In the genomic region with DNA sequence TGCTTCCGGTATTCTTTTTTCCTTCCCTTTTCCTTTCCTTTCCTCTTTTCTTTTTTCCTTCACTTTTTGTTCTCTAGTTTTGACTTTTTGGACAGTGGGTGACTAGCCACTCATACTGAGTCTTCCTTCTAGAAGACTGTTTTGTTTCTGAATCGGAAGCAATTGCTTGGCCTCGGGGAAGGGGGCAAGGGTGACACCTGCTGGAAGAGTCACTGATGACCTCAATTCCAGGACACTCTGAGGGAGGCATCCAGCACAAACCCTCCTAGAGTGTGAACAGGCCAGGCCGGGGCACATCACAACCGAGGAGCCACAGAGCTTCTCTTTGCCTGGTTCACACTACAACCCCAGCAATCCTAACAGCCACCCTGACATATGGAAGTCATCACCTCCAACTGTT, we compare ENCODE assay signal across 9 mouse cellular contexts. TPM values are rescaled to one million over a fixed set of nuclear protein-coding genes. Genes with fewer than 3 reads are reported as not detected.
A peak's percentile ranks its signal among the peaks of the same experiment; 100 is the strongest.
DNase-seq lines count a peak whose midpoint lies in the region; ATAC-seq and TF ChIP-seq lines count a peak whose summit lies in the region.
"Had no signal": no experiment of that assay in that cellular context is flagged by ENCODE, and none has a peak within 500 bp of the region (broad histone marks: within the 10 kb centered on the region; RNA-seq: fewer than 3 reads in every experiment).

No protein-coding gene starts in this region.

- peak; percentile 36; the same call in 1 of the 2 replicates for TF ChIP-seq CTCF in forebrain, postnatal 0 days (IDR thresholded peaks at IDR 0.05; ENCODE audit: low read depth)
- TF ChIP-seq CTCF in lung, embryonic 14.5 days (IDR thresholded peaks at IDR 0.05; ENCODE audit: low read depth), result peak; percentile 65

- 41% methylated on average over 5 of the region's 5 CpGs for WGBS in forebrain, postnatal 0 days
- WGBS in forebrain, embryonic 11.5 days, result 38% methylated on average over 5 of the region's 5 CpGs
- WGBS in neural tube, embryonic 11.5 days, result 45% methylated on average over 5 of the region's 5 CpGs
- 44% methylated on average over 5 of the region's 5 CpGs for WGBS in neural tube, embryonic 15.5 days
- 44% methylated on average over 5 of the region's 5 CpGs for WGBS in lung, embryonic 14.5 days
- WGBS in forebrain, embryonic 16.5 days, result 44% methylated on average over 5 of the region's 5 CpGs

- no peak overlapping the region for H3K9ac ChIP-seq in forebrain, postnatal 0 days
- H3K9ac ChIP-seq in forebrain, embryonic 11.5 days (ENCODE audit: low read length), result no peak overlapping the region
- H3K9ac ChIP-seq in neural tube, embryonic 11.5 days (ENCODE audit: low read length), result no peak overlapping the region
- H3K9ac ChIP-seq in neural tube, embryonic 15.5 days (replicated peaks), result no peak overlapping the region
- no peak overlapping the region for H3K9ac ChIP-seq in lung, embryonic 14.5 days
- H3K9ac ChIP-seq in forebrain, embryonic 16.5 days (replicated peaks; ENCODE audit: low read depth, low read length), result no peak overlapping the region
- H3K9ac ChIP-seq: heart, embryonic 15.5 days had no signal

- H3K36me3 ChIP-seq in forebrain, postnatal 0 days (ENCODE audit: insufficient read depth), result peaks cover 9% of the 10 kb centered on the region; the same call in 1 of the 2 replicates
- H3K36me3 ChIP-seq in forebrain, embryonic 11.5 days (ENCODE audit: control insufficient read depth, insufficient read depth, low read length), result no peaks in the 10 kb centered on the region
- no peaks in the 10 kb centered on the region for H3K36me3 ChIP-seq in neural tube, embryonic 11.5 days (ENCODE audit: control insufficient read depth, insufficient read depth, low read length)
- H3K36me3 ChIP-seq in neural tube, embryonic 15.5 days, result peaks cover 39% of the 10 kb centered on the region
- H3K36me3 ChIP-seq in lung, embryonic 14.5 days (ENCODE audit: insufficient read depth), result peaks cover 36% of the 10 kb centered on the region
- no peaks in the 10 kb centered on the region for H3K36me3 ChIP-seq in forebrain, embryonic 16.5 days (ENCODE audit: control insufficient read depth, insufficient read depth)

- H3K4me2 ChIP-seq in forebrain, postnatal 0 days (ENCODE audit: low read depth), result no peak overlapping the region
- H3K4me2 ChIP-seq in forebrain, embryonic 11.5 days (ENCODE audit: low read depth, low read length, severe bottlenecking), result no peak overlapping the region
- H3K4me2 ChIP-seq in neural tube, embryonic 11.5 days (ENCODE audit: low read depth), result no peak overlapping the region
- H3K4me2 ChIP-seq in neural tube, embryonic 15.5 days, result no peak overlapping the region
- no peak overlapping the region for H3K4me2 ChIP-seq in lung, embryonic 14.5 days
- H3K4me2 ChIP-seq in forebrain, embryonic 16.5 days (ENCODE audit: low read length), result no peak overlapping the region
- H3K4me2 ChIP-seq: heart, embryonic 15.5 days had no signal

- no peak overlapping the region for H3K27ac ChIP-seq in forebrain, postnatal 0 days (ENCODE audit: low read depth, low read length)
- no peak overlapping the region for H3K27ac ChIP-seq in forebrain, embryonic 11.5 days (ENCODE audit: low read depth, low read length)
- H3K27ac ChIP-seq in neural tube, embryonic 11.5 days (ENCODE audit: low read depth, low read length), result no peak overlapping the region
- H3K27ac ChIP-seq in neural tube, embryonic 15.5 days (replicated peaks), result no peak overlapping the region
- no peak overlapping the region for H3K27ac ChIP-seq in lung, embryonic 14.5 days (ENCODE audit: low read depth)
- H3K27ac ChIP-seq in forebrain, embryonic 16.5 days (ENCODE audit: low read length), result no peak overlapping the region
- H3K27ac ChIP-seq: heart, embryonic 15.5 days had no signal

- no peak overlapping the region for H3K4me3 ChIP-seq in forebrain, postnatal 0 days (ENCODE audit: low read depth, low read length)
- no peak overlapping the region for H3K4me3 ChIP-seq in forebrain, embryonic 11.5 days (ENCODE audit: low read depth, low read length)
- no peak overlapping the region for H3K4me3 ChIP-seq in neural tube, embryonic 11.5 days (ENCODE audit: low read depth, low read length)
- no peak overlapping the region for H3K4me3 ChIP-seq in neural tube, embryonic 15.5 days (replicated peaks)
- no peak overlapping the region for H3K4me3 ChIP-seq in lung, embryonic 14.5 days (ENCODE audit: low read depth, low read length)
- H3K4me3 ChIP-seq in forebrain, embryonic 16.5 days (replicated peaks; ENCODE audit: low read length), result no peak overlapping the region
- H3K4me3 ChIP-seq: heart, embryonic 15.5 days had no signal

- no peak for ATAC-seq in forebrain, postnatal 0 days
- ATAC-seq in forebrain, embryonic 11.5 days (replicated peaks; ENCODE audit: low FRiP score), result no peak
- no peak for ATAC-seq in neural tube, embryonic 11.5 days (ENCODE audit: insufficient read depth, low FRiP score, low TSS enrichment)
- no peak for ATAC-seq in neural tube, embryonic 15.5 days (ENCODE audit: low FRiP score)
- ATAC-seq in lung, embryonic 14.5 days (ENCODE audit: insufficient read depth), result no peak
- no peak for ATAC-seq in forebrain, embryonic 16.5 days

- no peaks in the 10 kb centered on the region for H3K4me1 ChIP-seq in forebrain, postnatal 0 days (ENCODE audit: insufficient read depth)
- peaks cover 3% of the 10 kb centered on the region; the same call in 1 of the 2 replicates for H3K4me1 ChIP-seq in forebrain, embryonic 11.5 days (replicated peaks; ENCODE audit: control insufficient read depth, insufficient read depth, low read length)
- H3K4me1 ChIP-seq in neural tube, embryonic 11.5 days (ENCODE audit: control insufficient read depth, insufficient read depth, low read length), result no peaks in the 10 kb centered on the region
- H3K4me1 ChIP-seq in neural tube, embryonic 15.5 days, result no peaks in the 10 kb centered on the region
- no peaks in the 10 kb centered on the region for H3K4me1 ChIP-seq in lung, embryonic 14.5 days (ENCODE audit: insufficient read depth)
- H3K4me1 ChIP-seq in forebrain, embryonic 16.5 days (replicated peaks; ENCODE audit: control insufficient read depth, insufficient read depth, low read length), result no peaks in the 10 kb centered on the region
- H3K4me1 ChIP-seq: heart, embryonic 15.5 days had no signal

- H3K27me3 ChIP-seq in forebrain, postnatal 0 days (ENCODE audit: insufficient read depth, low read length), result no peaks in the 10 kb centered on the region
- no peaks in the 10 kb centered on the region for H3K27me3 ChIP-seq in forebrain, embryonic 11.5 days (ENCODE audit: control insufficient read depth, insufficient read depth, low read length)
- no peaks in the 10 kb centered on the region for H3K27me3 ChIP-seq in neural tube, embryonic 11.5 days (ENCODE audit: control insufficient read depth, insufficient read depth, low read length)
- no peaks in the 10 kb centered on the region for H3K27me3 ChIP-seq in neural tube, embryonic 15.5 days (replicated peaks)
- H3K27me3 ChIP-seq in lung, embryonic 14.5 days (ENCODE audit: insufficient read depth, low read length), result no peaks in the 10 kb centered on the region
- no peaks in the 10 kb centered on the region for H3K27me3 ChIP-seq in forebrain, embryonic 16.5 days (replicated peaks; ENCODE audit: control insufficient read depth, insufficient read depth, low read length)
- H3K27me3 ChIP-seq: heart, embryonic 15.5 days had no signal

- DNase-seq in forebrain, postnatal 0 days, result no peak
- no peak for DNase-seq in forebrain, embryonic 11.5 days (ENCODE audit: low spot score)
- DNase-seq in neural tube, embryonic 11.5 days (ENCODE audit: low spot score), result peak; percentile 52
- peak; percentile 73 for DNase-seq in embryo, embryonic 10 days (ENCODE audit: low spot score)
- peak; percentile 67 for DNase-seq in lung, embryonic 14.5 days
- no peak for DNase-seq in urinary bladder, adult 18-20 months (ENCODE audit: low spot score in 2 of 2)

- H3K9me3 ChIP-seq in forebrain, postnatal 0 days (ENCODE audit: low read length), result no peaks in the 10 kb centered on the region
- no peaks in the 10 kb centered on the region for H3K9me3 ChIP-seq in forebrain, embryonic 11.5 days (ENCODE audit: control insufficient read depth, low read length)
- H3K9me3 ChIP-seq in neural tube, embryonic 11.5 days (ENCODE audit: control insufficient read depth, low read length), result no peaks in the 10 kb centered on the region
- no peaks in the 10 kb centered on the region for H3K9me3 ChIP-seq in neural tube, embryonic 15.5 days (replicated peaks)
- H3K9me3 ChIP-seq in lung, embryonic 14.5 days (ENCODE audit: low read depth, low read length), result no peaks in the 10 kb centered on the region
- H3K9me3 ChIP-seq in forebrain, embryonic 16.5 days (ENCODE audit: control insufficient read depth, low read length), result no peaks in the 10 kb centered on the region
- H3K9me3 ChIP-seq: heart, embryonic 15.5 days had no signal

RNA-seq across cellular contexts. Expression of a gene that starts 34.0 kb away (rescaled TPM):
- total RNA-seq in forebrain, postnatal 0 days (2014; rRNA removed), result 8.2 and 12.7 TPM in 2 replicates
- polyA plus RNA-seq in forebrain, postnatal 0 days (2015; fragmentation: Nextera tagmentation; extraction: Ambion mirVana), result 3.3 and 5.2 TPM in 2 replicates
- 17.8 TPM in 2 replicates for polyA plus RNA-seq in forebrain, embryonic 11.5 days (2014; fragmentation: Nextera tagmentation; extraction: Ambion mirVana)
- 15.7 and 15.8 TPM in 2 replicates for polyA plus RNA-seq in neural tube, embryonic 11.5 days (2014; fragmentation: Nextera tagmentation; extraction: Ambion mirVana)
- 8.0 and 12.7 TPM in 2 replicates for polyA plus RNA-seq in neural tube, embryonic 15.5 days (2015; fragmentation: Nextera tagmentation; extraction: Ambion mirVana)
- polyA plus RNA-seq in lung, embryonic 14.5 days (2014; fragmentation: Nextera tagmentation; extraction: Ambion mirVana), result 22.4 and 24.2 TPM in 2 replicates
- 7.3 and 8.3 TPM in 2 replicates for polyA plus RNA-seq in forebrain, embryonic 16.5 days (2015; fragmentation: Nextera tagmentation; extraction: Ambion mirVana)

Comparison
In these comparisons a context has a peak if more than half of its experiments do, and no peak if none do; other contexts are left out.
1. DNase-seq: peak in neural tube, embryonic 11.5 days (single experiment), embryo, embryonic 10 days (single experiment) and lung, embryonic 14.5 days (single experiment); none in forebrain, postnatal 0 days (single experiment), forebrain, embryonic 11.5 days (single experiment) and urinary bladder, adult 18-20 months (0 of 2).